Mouse (Mus musculus) myocyte (in vitro differentiated cells): Measurements from ENCODE around the gene Gm17067. TPM values are rescaled to one million over a fixed set of nuclear protein-coding genes. Genes with fewer than 3 reads are reported as not detected.

Experiments
- polyA plus RNA-seq: library from polyadenylated mRNA; unstranded; fragments of >200 nt; fragmentation: generic; extraction: Trizol; gene quantifications from one replicate; pipeline ENCODE4 v1.2.1, GENCODE M21; 2012; ENCODE audit warnings: missing spikeins

Gm17067 gene
- polyA plus RNA-seq, 1 experiment, result 0.02 TPM

Other genes starting within 250 kb of the Gm17067 start
- 1.8 TPM for gene Zfp141, start 221.3 kb downstream of the Gm17067 start, polyA plus RNA-seq
- not detected for gene Gm21028, start 148.4 kb downstream of the Gm17067 start, polyA plus RNA-seq
- gene Zfp977, start 134.5 kb downstream of the Gm17067 start, polyA plus RNA-seq, result 0.31 TPM
- 0.18 TPM for gene Zfp976, start 84.4 kb downstream of the Gm17067 start, polyA plus RNA-seq
- 0.41 TPM for gene Zfp975, start 34.3 kb downstream of the Gm17067 start, polyA plus RNA-seq
- not detected for gene Vmn2r62, start 66.5 kb upstream of the Gm17067 start, polyA plus RNA-seq
- 0.05 TPM for gene Gm2381, start 140.2 kb upstream of the Gm17067 start, polyA plus RNA-seq
- not detected for gene Vmn2r63, start 206.8 kb upstream of the Gm17067 start, polyA plus RNA-seq